Mouse (Mus musculus) limb, embryonic 12.5 days (tissue): ENCODE measurements around the gene Dop1a. TPM values are rescaled to one million over a fixed set of nuclear protein-coding genes. Genes with fewer than 3 reads are reported as not detected.
A peak's percentile ranks its signal among the peaks of the same experiment; 100 is the strongest.

ENCODE experiments used
- ATAC-seq: fragments of 200-750 bp; cut with Nextera tagmentation; 2 replicates; pipeline ENCODE4 v1.8.0; 2017; ENCODE audit warnings: low read depth, moderate TSS enrichment; ENCODE audit not compliant: insufficient number of reproducible peaks, insufficient read depth, low FRiP score, low TSS enrichment
- H3K27ac ChIP-seq: fragments of 300-500 bp; sonication (generic); 2 replicates; pipeline ENCODE4 v1.5.1; 2016; ENCODE audit warnings: mild to moderate bottlenecking, moderate library complexity
- H3K27me3 ChIP-seq: fragments of 300-500 bp; sonication (generic); 2 replicates; pipeline ENCODE4 v1.6.1; 2016; ENCODE audit warnings: mild to moderate bottlenecking, moderate library complexity
- H3K36me3 ChIP-seq: fragments of 300-500 bp; sonication (generic); 2 replicates; pipeline ENCODE4 v1.6.1; 2016; ENCODE audit warnings: mild to moderate bottlenecking, moderate library complexity
- H3K4me1 ChIP-seq: fragments of 300-500 bp; sonication (generic); replicated peaks from 2 replicates; pipeline ENCODE4 v1.6.1; 2016
- H3K4me2 ChIP-seq: fragments of 300-500 bp; sonication (generic); 2 replicates; pipeline ENCODE4 v1.6.1; 2016; ENCODE audit warnings: mild to moderate bottlenecking, moderate library complexity
- H3K4me3 ChIP-seq: fragments of 300-500 bp; sonication (generic); replicated peaks from 2 replicates; pipeline ENCODE4 v1.5.1; 2016; ENCODE audit warnings: mild to moderate bottlenecking
- H3K9ac ChIP-seq: fragments of 300-500 bp; sonication (generic); replicated peaks from 2 replicates; pipeline ENCODE4 v1.6.1; 2016; ENCODE audit warnings: mild to moderate bottlenecking, moderate library complexity
- H3K9me3 ChIP-seq: fragments of 300-500 bp; sonication (generic); 2 replicates; pipeline ENCODE4 v1.6.1; 2016; ENCODE audit warnings: mild to moderate bottlenecking, moderate library complexity
- WGBS: fragments of 180-500 bp; shearing (Covaris S2); methylation state at CpG from one replicate; pipeline ENCODE4 v1.1.7; 2016; 5-methylcytosine and 5-hydroxymethylcytosine counted together
- polyA plus RNA-seq: library from polyadenylated mRNA; unstranded; fragments of >200 nt; fragmentation: Nextera tagmentation; extraction: Ambion mirVana; gene quantifications from 2 replicates; pipeline ENCODE4 v1.2.1, GENCODE M21; 2016

Gene Dop1a
- polyA plus RNA-seq, 1 experiment from 2014 or later = 17.2 TPM

- peak overlapping the region; percentile 40; the same call in 1 of the 2 replicates for H3K4me2 ChIP-seq
- no peak overlapping the region for H3K4me3 ChIP-seq
- no peaks in the 10 kb centered on the region for H3K9me3 ChIP-seq
- H3K36me3 ChIP-seq = no peaks in the 10 kb centered on the region
- no peak overlapping the region for H3K27ac ChIP-seq
- H3K9ac ChIP-seq = no peak overlapping the region
- peaks cover 13% of the 10 kb centered on the region for H3K4me1 ChIP-seq
- 45% methylated on average over 6 of the region's 6 CpGs for WGBS
- ATAC-seq = no peak
- H3K27me3 ChIP-seq = no peaks in the 10 kb centered on the region
These were observed 15.9 kb upstream of the Dop1a start for GRCm38 (mm10) chr9:86451094-86451493.

DNA sequence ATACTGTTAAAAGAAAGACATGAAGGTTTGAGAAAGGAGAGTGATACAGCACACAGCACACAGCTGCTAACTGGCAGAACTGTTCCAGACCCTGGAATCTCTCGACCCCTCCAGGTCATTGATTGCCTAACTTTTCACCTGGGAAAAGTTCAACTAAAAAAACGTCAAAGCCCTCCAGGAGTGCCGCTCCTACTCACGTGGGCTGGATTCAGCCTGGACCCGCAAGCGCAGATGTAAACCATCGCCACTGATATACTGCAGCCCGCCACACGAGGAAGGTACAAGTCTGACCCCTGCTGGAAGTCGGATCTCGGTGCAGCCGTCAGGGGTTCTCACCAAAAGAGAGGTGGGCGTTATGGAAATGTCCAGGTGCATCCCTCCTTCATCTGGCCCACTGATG is 15.3 kb upstream of the Dop1a start:
- no peak overlapping the region for H3K27ac ChIP-seq
- H3K4me1 ChIP-seq = peaks cover 13% of the 10 kb centered on the region
- peak; percentile 78 for ATAC-seq
- peak overlapping the region; percentile 40 for H3K4me2 ChIP-seq
- no peak overlapping the region for H3K9ac ChIP-seq
- no peak overlapping the region for H3K4me3 ChIP-seq
- no peaks in the 10 kb centered on the region for H3K36me3 ChIP-seq
- under 1% methylated on average over 13 of the region's 13 CpGs for WGBS
- H3K27me3 ChIP-seq = no peaks in the 10 kb centered on the region
- no peaks in the 10 kb centered on the region for H3K9me3 ChIP-seq

GRCm38 (mm10) chr9:86453626-86454025 is 13.3 kb upstream of the Dop1a start:
- 83% methylated on average over 3 of the region's 3 CpGs for WGBS
- no peak overlapping the region for H3K27ac ChIP-seq
- no peak overlapping the region for H3K4me2 ChIP-seq
- no peak overlapping the region for H3K9ac ChIP-seq
- H3K27me3 ChIP-seq = no peaks in the 10 kb centered on the region
- no peak overlapping the region for H3K4me3 ChIP-seq
- H3K9me3 ChIP-seq = no peaks in the 10 kb centered on the region
- H3K36me3 ChIP-seq = no peaks in the 10 kb centered on the region
- ATAC-seq = no peak
- peaks cover 6% of the 10 kb centered on the region for H3K4me1 ChIP-seq

DNA sequence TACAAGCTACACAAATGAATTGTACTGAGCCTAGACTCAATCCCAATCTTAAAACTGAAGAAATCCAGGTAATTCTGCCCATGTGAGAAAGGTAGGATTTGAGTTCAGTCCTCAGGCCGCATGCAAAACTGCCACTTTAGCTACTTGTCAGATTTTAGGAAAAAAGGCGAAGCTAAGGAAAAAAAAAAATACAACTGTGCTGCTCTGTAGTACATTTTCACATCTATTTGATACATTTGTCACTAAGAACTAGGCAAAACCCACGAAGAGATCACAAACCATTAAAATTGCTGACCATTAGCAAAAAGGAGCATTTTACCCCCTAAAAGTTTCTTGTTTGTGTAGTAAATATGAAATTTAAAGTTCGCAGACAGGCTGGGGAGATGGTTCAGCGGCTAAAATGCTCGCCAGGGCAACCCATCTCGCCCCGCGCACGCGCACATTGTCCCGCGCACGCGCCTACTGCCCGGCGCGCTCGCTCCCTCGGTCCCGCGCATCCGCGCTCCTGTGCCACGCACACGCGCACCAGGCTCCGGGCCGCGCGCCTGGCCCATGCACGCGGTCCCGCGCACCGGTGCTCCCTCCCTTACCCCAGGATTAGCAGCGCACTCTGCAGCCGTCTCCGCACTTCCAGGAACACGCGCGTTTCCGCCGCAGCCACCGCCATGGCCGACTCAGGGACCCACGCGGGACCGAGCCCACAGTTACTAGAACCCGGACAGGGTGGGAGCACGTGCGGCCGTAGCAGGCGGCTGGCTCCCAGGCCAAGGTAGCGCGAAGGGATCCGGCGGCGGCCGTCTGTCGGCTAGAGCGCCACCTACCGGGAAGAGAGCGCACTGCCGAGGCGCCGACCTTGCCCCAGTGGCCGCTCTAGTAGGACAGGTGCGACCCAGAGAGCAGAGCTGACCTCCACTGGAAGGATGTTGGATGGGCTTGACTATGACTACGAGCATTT is 2.5 kb upstream of the Dop1a start, which contains the start of gene Ube2cbp:
Ube2cbp (minus strand) TSS at position 800 of the 955 bp plus-strand sequence.
- Histone ChIP-seq H3K4me2 (peak within 1 kb of the TSS; percentile 56), H3K36me3 (no peaks in the 10 kb centered on the region), H3K4me3 (peak within 1 kb of the TSS; percentile 69), H3K4me1 (peaks cover 6% of the 10 kb centered on the region), H3K9ac (peak within 1 kb of the TSS; percentile 75), H3K27me3 (0 out of 2 replicates have a peak, but pooled peaks cover 3% of the 10 kb centered on the region), H3K9me3 (no peaks in the 10 kb centered on the region), H3K27ac (peak within 1 kb of the TSS; percentile 73)
- ATAC-seq = peak; percentile 87
- WGBS = 2% methylated on average over 70 of the region's 70 CpGs

DNA sequence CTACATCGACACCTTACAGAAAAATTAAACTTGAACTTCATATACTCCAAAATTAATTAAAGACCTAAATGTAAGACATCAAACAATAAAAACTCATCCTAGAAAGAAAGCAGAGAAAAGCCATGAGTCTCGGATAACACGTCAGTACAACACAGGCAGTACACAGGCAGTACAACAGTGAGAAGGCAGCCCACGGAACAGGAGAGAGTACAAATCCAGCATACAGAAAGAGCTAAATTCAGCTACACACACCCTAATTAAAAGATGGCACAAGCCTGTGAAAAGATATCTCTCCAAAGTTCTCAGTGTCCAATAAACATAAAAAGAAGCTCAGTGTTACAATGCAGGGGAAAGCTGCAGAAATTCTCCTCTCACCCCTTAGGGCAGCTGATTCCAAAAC is 9.0 kb downstream of the Dop1a start:
- no peak overlapping the region for H3K4me3 ChIP-seq
- H3K9ac ChIP-seq = no peak overlapping the region
- H3K36me3 ChIP-seq = no peaks in the 10 kb centered on the region
- H3K4me2 ChIP-seq = no peak overlapping the region
- no peak overlapping the region for H3K27ac ChIP-seq
- H3K27me3 ChIP-seq = no peaks in the 10 kb centered on the region
- 93% methylated on average over 4 of the region's 4 CpGs for WGBS
- no peak for ATAC-seq
- H3K4me1 ChIP-seq = no peaks in the 10 kb centered on the region
- H3K9me3 ChIP-seq = no peaks in the 10 kb centered on the region

DNA sequence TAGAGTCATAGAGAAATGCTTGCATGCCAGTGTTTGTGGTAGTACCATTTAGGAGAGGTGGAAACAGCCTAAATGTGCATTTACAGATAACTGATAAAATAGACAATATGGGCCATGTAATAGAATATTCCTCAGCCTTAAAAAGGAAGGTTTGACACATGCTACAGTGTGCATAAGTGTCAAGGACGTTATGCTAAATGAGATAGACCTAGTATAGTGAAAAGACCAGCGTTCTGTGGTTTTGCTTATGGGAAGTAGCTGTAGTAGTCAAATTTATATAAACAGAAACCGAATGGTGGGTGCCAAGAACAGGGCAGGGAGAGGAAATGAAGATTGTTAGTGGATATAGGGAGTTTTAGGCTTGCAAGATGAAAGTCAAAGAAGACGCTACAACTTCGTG is 9.8 kb downstream of the Dop1a start:
- H3K4me2 ChIP-seq = no peak overlapping the region
- ATAC-seq = no peak
- no peaks in the 10 kb centered on the region for H3K9me3 ChIP-seq
- no peaks in the 10 kb centered on the region for H3K36me3 ChIP-seq
- H3K4me3 ChIP-seq = no peak overlapping the region
- no peak overlapping the region for H3K9ac ChIP-seq
- no peak overlapping the region for H3K27ac ChIP-seq
- 81% methylated on average over 5 of the region's 5 CpGs for WGBS
- no peaks in the 10 kb centered on the region for H3K4me1 ChIP-seq
- no peaks in the 10 kb centered on the region for H3K27me3 ChIP-seq

- Histone ChIP-seq H3K4me3 (no peak overlapping the region), H3K9me3 (no peaks in the 10 kb centered on the region), H3K27ac (no peak overlapping the region), H3K4me1 (no peaks in the 10 kb centered on the region), H3K9ac (no peak overlapping the region), H3K4me2 (no peak overlapping the region), H3K27me3 (no peaks in the 10 kb centered on the region), H3K36me3 (no peaks in the 10 kb centered on the region)
- no peak for ATAC-seq
- WGBS = 85% methylated on average over 5 of the region's 5 CpGs
These were observed 11.6 kb downstream of the Dop1a start for GRCm38 (mm10) chr9:86478414-86479093.

- H3K27me3 ChIP-seq = no peaks in the 10 kb centered on the region
- H3K4me1 ChIP-seq = no peaks in the 10 kb centered on the region
- ATAC-seq = no peak
- no peak overlapping the region for H3K27ac ChIP-seq
- no peak overlapping the region for H3K9ac ChIP-seq
- WGBS = 84% methylated on average over 1 of the region's 1 CpGs
- no peak overlapping the region for H3K4me3 ChIP-seq
- no peaks in the 10 kb centered on the region for H3K36me3 ChIP-seq
- H3K4me2 ChIP-seq = no peak overlapping the region
- H3K9me3 ChIP-seq = no peaks in the 10 kb centered on the region
These were observed 15.3 kb downstream of the Dop1a start for GRCm38 (mm10) chr9:86482236-86482635.

GRCm38 (mm10) chr9:86491740-86492139 is 24.8 kb downstream of the Dop1a start:
- 91% methylated on average over 2 of the region's 2 CpGs for WGBS
- no peaks in the 10 kb centered on the region for H3K9me3 ChIP-seq
- peaks cover 25% of the 10 kb centered on the region for H3K36me3 ChIP-seq
- ATAC-seq = no peak
- no peaks in the 10 kb centered on the region for H3K4me1 ChIP-seq
- no peak overlapping the region for H3K27ac ChIP-seq
- H3K4me2 ChIP-seq = no peak overlapping the region
- H3K4me3 ChIP-seq = no peak overlapping the region
- no peak overlapping the region for H3K9ac ChIP-seq
- H3K27me3 ChIP-seq = no peaks in the 10 kb centered on the region

DNA sequence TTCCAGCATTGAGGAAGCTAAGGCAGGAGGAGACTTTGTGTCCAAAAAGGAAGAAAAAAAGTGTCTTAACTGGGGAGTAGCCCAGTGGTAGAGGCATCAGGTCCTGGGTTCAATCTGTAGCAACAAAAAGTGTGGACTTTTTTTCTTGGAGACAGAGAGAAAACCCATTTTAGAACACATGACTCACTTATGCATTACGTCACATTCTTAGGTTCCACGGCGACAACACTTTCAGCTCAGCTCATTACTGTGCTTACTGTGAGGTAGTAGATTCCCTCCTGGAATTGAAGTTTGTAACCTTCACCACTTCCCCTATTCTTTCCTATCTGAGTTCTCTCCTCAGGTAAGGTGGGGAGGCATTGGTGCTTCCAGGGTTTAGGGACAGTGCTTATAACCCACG is 29.3 kb downstream of the Dop1a start:
- ATAC-seq = no peak

DNA sequence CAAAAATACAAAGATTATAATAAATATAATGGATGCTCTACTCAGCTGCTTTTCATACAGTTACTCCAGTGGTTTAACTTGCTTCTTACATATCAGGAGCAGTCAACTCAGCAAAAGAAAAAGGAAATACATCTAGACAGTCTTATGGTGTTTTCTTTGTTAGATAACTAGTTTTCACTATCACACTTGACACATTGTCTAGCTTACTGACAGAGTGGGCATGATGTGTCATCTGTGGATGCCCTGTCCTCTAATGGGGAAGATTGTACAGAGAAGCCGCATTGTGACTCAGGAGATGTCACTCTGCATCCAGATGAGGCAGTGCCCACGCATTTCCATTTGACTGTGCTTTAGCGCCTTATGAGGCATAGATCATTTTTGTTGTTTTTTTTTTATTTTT is 32.1 kb downstream of the Dop1a start:
- H3K27me3 ChIP-seq = no peaks in the 10 kb centered on the region
- no peak overlapping the region for H3K4me3 ChIP-seq
- no peak for ATAC-seq
- no peak overlapping the region for H3K4me2 ChIP-seq
- no peak overlapping the region for H3K27ac ChIP-seq
- H3K9me3 ChIP-seq = no peaks in the 10 kb centered on the region
- H3K4me1 ChIP-seq = no peaks in the 10 kb centered on the region
- WGBS = 92% methylated on average over 3 of the region's 3 CpGs
- no peak overlapping the region for H3K9ac ChIP-seq
- H3K36me3 ChIP-seq = peaks cover 42% of the 10 kb centered on the region

More for the DNA sequence above, 29.3 kb downstream of the Dop1a start:
- Histone ChIP-seq H3K27ac (no peak overlapping the region), H3K9ac (no peak overlapping the region), H3K4me3 (no peak overlapping the region), H3K27me3 (no peaks in the 10 kb centered on the region), H3K4me2 (no peak overlapping the region), H3K36me3 (peaks cover 40% of the 10 kb centered on the region), H3K9me3 (no peaks in the 10 kb centered on the region), H3K4me1 (no peaks in the 10 kb centered on the region)
- 87% methylated on average over 4 of the region's 4 CpGs for WGBS
